Mouse (Mus musculus) neural tube, postnatal 0 days (tissue): Measurements from ENCODE around the gene Akap7. TPM values are rescaled to one million over a fixed set of nuclear protein-coding genes. Genes with fewer than 3 reads are reported as not detected.

Experiments
- polyA plus RNA-seq: library from polyadenylated mRNA; unstranded; fragments of >200 nt; fragmentation: Nextera tagmentation; extraction: Ambion mirVana; gene quantifications from 2 replicates; pipeline ENCODE4 v1.2.1, GENCODE M21; 2015

Gene Akap7
- polyA plus RNA-seq: 77.3 and 85.7 TPM in 2 replicates

DNA sequence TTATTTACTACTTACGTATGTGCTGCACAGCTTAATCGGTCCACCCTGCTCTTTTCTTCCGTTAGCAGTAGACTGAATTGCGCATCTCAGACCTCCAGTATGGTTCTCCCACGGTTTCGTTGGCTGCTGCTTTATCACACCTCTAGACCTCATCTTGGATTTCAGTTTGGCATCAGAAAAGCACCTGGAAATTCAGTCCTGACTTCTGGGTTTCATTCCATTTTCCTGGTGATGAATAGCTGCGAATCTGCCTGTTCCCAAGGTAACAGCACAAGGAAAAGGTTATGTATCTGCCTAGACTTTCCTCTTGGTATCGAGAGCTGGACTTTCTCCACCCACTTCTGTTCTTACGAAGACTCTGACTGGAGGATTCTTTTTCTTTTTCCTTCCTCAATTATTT, at the start of gene Akap7:
TSS of gene Akap7 (minus strand) at position 101 of the 400 bp plus-strand sequence.

Other genes with a start within 250 kb of the Akap7 start
- gene Epb41l2, start 51.9 kb upstream of the Akap7 start, polyA plus RNA-seq: 34.8 and 35.0 TPM in 2 replicates
- gene Smlr1, start 228.4 kb upstream of the Akap7 start, polyA plus RNA-seq: not detected in 2 replicates